Mouse (Mus musculus): ENCODE measurements around the gene Cxcr4. TPM values are rescaled to one million over a fixed set of nuclear protein-coding genes. Genes with fewer than 3 reads are reported as not detected.

Gene Cxcr4
- total RNA-seq, 2 experiments from 2014 or later: 20.4 to 24.2 TPM

DNA sequence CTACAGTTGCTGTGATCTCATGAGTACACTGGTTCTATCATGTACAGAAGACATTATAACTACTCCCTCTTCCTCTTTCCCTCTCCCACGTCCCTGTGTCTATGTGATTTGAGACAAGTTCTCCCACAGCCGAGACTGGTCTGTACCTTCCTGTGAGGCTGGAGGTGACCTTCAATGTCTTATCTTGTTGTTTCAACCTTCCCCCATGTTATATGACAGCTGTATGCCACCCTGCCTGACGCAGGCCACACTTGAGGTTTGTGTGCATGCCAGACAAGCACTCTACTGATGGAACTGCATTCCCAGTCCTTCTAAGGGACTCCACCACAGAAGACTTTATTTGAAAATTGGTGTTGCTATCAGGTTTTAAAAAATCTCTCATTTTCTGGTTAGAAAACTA is 21.1 kb downstream of the Cxcr4 start:
- no peak for DNase-seq (ENCODE audit: low spot score in 2 of 2)

- no peak for DNase-seq (ENCODE audit: low spot score in 2 of 2)
Observed at GRCm38 (mm10) chr1:128569992-128570648, 22.0 kb downstream of the Cxcr4 start.

GRCm38 (mm10) chr1:128567224-128568197 is 24.6 kb downstream of the Cxcr4 start:
- DNase-seq (ENCODE audit: low spot score in 2 of 2): no peak

GRCm38 (mm10) chr1:128563905-128564304 is 28.2 kb downstream of the Cxcr4 start:
- no peak for DNase-seq (ENCODE audit: low spot score in 2 of 2)

DNA sequence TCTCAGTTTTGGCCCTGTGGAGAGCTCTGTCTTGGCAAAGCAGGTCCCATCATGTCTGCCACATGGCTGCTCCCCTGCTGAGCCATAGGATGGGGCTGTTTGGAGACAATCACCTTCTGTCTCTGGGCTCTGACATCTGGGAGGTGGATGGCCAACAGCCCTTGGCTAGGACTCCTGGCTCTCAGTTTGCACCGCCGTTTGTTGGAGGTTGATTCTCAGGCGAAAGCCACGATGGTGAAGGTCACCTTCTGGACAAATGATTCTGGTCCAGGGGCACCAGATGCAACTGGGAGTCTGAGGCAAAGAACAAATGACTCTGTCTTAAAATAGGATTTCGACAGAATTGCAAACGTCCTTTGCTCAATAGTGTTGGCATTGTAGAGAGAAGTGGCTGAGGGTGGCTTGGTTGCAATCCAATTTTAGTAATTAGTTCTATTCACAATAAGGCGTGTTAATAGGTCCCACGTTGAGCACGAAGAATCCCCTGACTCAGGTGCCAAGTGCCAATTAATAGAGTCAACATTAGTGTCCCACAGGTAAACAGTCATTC is 30.7 kb downstream of the Cxcr4 start:
- no peak for DNase-seq (ENCODE audit: low spot score in 2 of 2)

DNA sequence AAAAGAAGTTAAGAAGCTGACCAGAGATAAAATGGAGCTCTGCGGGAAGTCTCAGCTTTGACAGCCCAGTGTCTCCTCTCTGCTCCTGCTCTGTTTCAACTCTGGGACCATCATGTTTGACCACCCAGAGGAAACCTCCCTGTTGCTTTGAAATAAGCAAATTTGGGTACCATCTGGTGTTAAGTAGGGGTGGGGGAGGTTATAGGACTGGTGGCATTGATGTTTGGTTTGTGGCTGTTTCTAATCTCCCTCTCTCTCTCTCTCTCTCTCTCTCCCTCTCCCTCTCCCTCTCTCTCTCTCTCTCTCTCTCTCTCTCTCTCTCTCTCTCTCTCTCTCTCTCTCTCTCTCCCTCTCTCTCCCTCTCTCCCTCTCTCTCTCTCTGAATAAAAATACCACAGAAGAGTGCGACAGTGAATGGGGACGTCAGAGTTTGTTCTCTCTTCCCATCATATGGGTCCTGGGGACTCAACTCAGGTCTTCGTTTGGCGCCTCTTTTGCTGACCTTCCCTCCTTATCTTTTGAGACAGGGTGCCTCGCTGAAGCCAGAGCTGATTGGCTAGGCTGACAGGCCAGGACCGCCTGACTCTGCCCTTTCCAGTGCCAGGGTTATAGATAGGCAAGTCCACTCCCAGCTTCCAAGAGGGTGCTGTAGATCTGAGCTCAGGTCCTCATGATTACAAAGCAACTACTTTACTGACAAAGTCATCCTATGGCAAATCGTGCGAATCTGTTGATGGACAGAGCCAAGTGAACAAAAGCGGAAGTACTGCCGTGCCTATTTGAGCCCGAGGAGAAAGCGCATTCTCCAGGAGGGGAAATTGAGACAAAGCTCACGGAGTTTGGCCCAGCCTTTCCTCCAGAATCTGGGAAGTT is 31.4 kb downstream of the Cxcr4 start:
- no peak for DNase-seq (ENCODE audit: low spot score in 2 of 2)

DNA sequence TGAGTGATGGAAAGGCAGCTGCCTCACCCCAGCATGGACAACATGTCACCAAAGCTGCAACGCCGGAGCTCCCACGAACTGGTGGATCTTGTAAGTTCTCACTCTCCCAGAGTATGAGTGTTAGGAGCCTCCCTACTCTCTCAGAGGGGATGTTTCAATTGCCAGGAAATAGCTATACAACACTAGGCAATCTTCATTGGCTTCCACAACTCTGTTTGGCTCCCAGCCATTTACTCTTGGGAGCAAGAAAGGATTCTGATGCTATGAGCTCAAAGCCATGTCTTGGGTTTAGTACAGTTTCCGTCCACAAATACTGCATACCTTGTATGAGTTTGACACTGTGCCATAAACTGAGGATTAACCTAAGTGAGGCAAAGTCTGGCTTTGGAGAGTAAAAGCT is 34.1 kb downstream of the Cxcr4 start:
- peak in 1 of 2 experiments; percentile 25 for DNase-seq (ENCODE audit: low spot score in 2 of 2)

- no peak for DNase-seq (ENCODE audit: low spot score in 2 of 2)
Observed at GRCm38 (mm10) chr1:128552545-128552944, 39.5 kb downstream of the Cxcr4 start.

DNA sequence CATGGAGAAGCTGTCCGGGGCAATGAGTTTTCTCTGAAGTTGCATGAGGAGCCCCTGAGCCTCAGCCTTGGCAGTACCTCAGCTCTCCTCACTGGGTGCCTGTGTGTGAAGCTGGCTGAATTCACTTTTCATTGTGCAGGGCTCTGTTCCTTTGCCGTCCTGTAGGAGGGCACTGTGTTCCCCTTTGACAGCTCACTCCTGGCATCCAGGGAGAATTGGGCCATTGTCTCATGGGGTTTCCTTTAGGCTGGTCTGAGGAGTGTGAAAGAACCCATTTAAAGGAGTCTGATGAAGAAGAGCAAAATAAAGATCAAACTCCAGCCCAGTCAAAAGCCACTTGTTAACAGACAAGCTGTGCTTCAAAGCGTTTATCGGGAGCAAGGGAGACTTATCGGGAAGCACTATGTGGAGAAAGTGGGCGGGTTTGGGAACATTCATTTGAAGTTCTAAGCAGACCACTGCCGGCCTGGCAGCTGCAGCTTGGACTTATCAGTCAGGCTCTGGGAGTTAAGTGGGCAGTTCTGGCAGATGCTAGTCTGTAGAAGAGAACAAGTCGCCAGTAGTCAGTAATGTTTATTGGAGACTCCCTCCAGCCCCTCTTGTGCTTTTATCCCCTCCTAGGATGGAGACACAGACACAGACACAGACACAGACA is 40.2 kb downstream of the Cxcr4 start:
- no peak for DNase-seq (ENCODE audit: low spot score in 2 of 2)

- DNase-seq (ENCODE audit: low spot score in 2 of 2): no peak
Observed at GRCm38 (mm10) chr1:128549442-128549841, 42.7 kb downstream of the Cxcr4 start.

DNA sequence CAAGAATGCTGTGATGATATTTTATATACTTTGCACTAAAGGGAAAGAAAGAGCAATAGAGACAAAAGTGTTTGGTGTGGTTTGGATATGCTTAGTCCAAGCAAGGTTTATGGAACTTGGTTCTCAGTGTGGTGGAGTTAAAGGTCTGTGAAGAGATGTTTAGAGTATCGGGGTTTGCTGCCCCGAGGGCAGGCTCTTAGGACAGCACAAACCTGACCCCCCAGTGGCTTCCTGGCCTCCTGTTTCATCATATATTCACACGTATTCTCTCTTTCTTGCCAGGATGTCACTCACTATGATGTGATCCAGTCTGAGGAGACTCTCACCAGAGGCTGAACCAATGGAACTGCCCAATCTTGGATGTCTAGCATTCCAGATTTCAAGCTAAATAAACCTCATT is 43.1 kb downstream of the Cxcr4 start:
- DNase-seq (ENCODE audit: low spot score in 2 of 2): no peak

DNA sequence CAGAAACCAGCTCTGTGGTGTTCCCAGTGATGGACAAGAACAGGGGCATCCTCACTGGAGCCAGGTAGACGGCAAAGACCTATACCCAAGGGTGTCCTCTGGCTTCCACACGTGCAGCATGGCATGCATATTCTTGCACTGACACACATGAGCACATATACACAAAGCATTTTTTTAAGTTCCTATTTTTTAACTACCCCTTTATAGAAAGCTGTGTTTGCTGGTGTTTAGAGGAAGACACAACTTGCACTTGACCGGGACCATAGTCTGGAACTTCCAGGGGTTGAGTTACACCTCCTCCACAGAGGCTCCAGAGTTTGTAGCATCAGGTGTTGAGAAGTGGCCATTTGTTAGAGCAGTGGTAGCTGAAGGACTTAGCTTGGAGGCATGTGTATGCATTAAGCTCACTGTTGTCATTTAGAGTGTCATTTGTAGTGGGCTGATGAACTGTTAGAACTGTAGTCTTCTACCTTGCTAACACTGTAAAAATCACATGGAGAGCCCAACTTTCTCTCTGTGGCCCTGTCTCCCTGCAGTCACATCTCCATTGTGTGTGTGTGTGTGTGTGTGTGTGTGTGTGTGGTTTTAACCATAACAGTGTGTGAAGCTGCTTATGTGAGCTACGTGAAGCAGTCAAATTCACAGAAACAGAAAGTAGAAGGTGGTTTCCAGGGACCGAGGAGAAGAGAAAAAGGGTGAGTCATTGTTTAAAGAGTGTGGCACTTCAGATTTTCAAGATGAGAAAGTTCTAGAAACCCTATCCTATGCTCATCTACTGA is 43.7 kb downstream of the Cxcr4 start:
- no peak for DNase-seq (ENCODE audit: low spot score in 2 of 2)

- DNase-seq (ENCODE audit: low spot score in 2 of 2): no peak
Observed at GRCm38 (mm10) chr1:128545672-128546071, 46.4 kb downstream of the Cxcr4 start.

DNA sequence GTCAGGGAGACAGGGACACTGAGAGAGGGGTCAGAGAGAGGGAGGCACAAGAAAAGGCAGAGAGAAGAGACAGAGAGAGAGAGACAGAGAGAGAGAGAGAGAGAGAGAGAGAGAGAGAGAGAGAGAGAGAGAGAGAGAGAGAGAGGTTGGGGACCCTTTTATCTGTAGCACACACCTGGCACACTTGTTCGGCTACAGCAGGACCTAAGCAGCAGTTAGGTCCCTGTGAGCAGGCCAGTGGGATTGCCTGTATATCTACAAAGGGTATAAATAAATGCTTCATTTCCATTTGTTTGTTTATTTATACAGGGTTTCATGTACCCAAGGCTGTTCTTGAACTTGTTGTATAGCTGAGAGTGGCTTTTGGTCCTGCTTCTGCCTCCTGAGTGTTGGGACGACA is 49.0 kb downstream of the Cxcr4 start:
- DNase-seq (ENCODE audit: low spot score in 2 of 2): no peak

- DNase-seq (ENCODE audit: low spot score in 2 of 2): no peak
Observed at GRCm38 (mm10) chr1:128542555-128542954, 49.5 kb downstream of the Cxcr4 start.

DNA sequence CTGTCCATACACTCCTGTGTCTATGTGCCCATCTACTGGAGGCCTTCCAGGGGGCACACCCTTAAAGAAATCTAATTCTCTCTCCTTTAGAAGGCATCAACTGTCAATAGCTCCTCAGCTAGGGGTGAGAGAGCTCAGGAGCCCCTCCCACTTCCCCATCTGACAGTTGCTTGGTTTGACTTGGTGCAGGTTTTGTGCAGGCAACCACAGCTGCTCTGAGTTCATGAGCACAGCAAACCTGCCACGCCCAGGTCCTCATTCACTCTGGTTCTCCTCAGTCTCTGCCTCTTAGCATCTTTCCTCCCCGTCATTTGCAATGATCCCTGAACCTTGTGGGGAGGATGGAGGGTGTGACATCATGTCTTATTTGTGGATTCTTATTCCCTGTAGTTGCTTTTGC is 51.9 kb downstream of the Cxcr4 start:
- DNase-seq (ENCODE audit: low spot score in 2 of 2): no peak

GRCm38 (mm10) chr1:128539555-128539954 is 52.5 kb downstream of the Cxcr4 start:
- no peak for DNase-seq (ENCODE audit: low spot score in 2 of 2)

Measured in gastrocnemius, postnatal 4 days (tissue).